Mouse (Mus musculus) heart, embryonic 10.5 days (tissue): Measurements from ENCODE around the gene Osbpl2. TPM values are rescaled to one million over a fixed set of nuclear protein-coding genes. Genes with fewer than 3 reads are reported as not detected.

Experiments used
- DNase-seq: peaks from one replicate; pipeline ENCODE4 v3.0.0-alpha.2; 2017; ENCODE audit warnings: low spot score
- H3K27ac ChIP-seq: fragments of 300-500 bp; sonication (generic); 2 replicates; pipeline ENCODE4 v1.5.1; 2016; ENCODE audit warnings: mild to moderate bottlenecking
- H3K27me3 ChIP-seq: fragments of 300-500 bp; sonication (generic); 2 replicates; pipeline ENCODE4 v1.6.1; 2016; ENCODE audit warnings: mild to moderate bottlenecking; ENCODE audit not compliant: poor library complexity, insufficient read depth, severe bottlenecking
- H3K36me3 ChIP-seq: fragments of 300-500 bp; sonication (generic); 2 replicates; pipeline ENCODE4 v1.6.1; 2016; ENCODE audit warnings: mild to moderate bottlenecking, moderate library complexity
- H3K4me1 ChIP-seq: fragments of 300-500 bp; sonication (generic); 2 replicates; pipeline ENCODE4 v1.6.1; 2016; ENCODE audit warnings: mild to moderate bottlenecking
- H3K4me3 ChIP-seq: fragments of 300-500 bp; sonication (generic); 2 replicates; pipeline ENCODE4 v1.5.1; 2016; ENCODE audit warnings: mild to moderate bottlenecking, moderate library complexity
- H3K9me3 ChIP-seq: fragments of 300-500 bp; sonication (generic); 2 replicates; pipeline ENCODE4 v1.6.1; 2016; ENCODE audit warnings: mild to moderate bottlenecking, moderate library complexity
- WGBS: fragments of 180-500 bp; shearing (Covaris S2); methylation state at CpG from one replicate; pipeline ENCODE4 v1.1.7; 2016; 5-methylcytosine and 5-hydroxymethylcytosine counted together
- polyA plus RNA-seq: library from polyadenylated mRNA; unstranded; fragments of >200 nt; fragmentation: Nextera tagmentation; extraction: Ambion mirVana; gene quantifications from 2 replicates; pipeline ENCODE4 v1.2.1, GENCODE M21; 2016

Osbpl2 gene
- polyA plus RNA-seq, 1 experiment from 2014 or later, result 29.7 TPM

- H3K27me3 ChIP-seq, result no peaks in the 10 kb centered on the region
- H3K4me1 ChIP-seq, result peaks cover 27% of the 10 kb centered on the region
- H3K27ac ChIP-seq, result peak overlapping the region; percentile 30
- H3K4me3 ChIP-seq, result no peak overlapping the region
- WGBS, result 75% methylated on average over 3 of the region's 3 CpGs
- no peaks in the 10 kb centered on the region for H3K9me3 ChIP-seq
- no peak for DNase-seq
- H3K36me3 ChIP-seq, result peaks cover 12% of the 10 kb centered on the region; the same call in 1 of the 2 replicates
Observed at GRCm38 (mm10) chr2:180133911-180134310, 14.8 kb downstream of the Osbpl2 start.

DNA sequence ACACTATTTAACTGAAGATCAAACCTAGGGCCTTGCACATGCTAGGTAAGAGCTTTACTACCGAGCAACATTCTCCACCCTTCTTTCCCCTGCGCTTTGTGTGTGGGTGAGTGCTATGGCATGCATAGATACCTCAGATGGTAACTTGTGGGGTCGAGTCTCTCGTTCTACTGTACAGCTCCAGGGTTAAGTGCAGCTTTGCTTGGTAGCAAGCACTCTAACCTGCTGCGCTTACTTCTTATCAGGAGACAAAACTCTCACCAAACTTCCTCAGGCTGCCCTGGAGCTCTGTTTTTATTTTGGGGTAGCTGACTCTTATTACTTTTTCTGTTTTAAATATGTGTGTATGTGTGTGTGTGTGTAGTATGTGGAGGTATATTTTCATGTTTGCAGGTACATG, 16.3 kb downstream of the Osbpl2 start:
- Histone ChIP-seq H3K36me3 (peaks cover 18% of the 10 kb centered on the region; the same call in 1 of the 2 replicates), H3K4me3 (no peak overlapping the region), H3K27me3 (no peaks in the 10 kb centered on the region), H3K27ac (no peak overlapping the region), H3K9me3 (no peaks in the 10 kb centered on the region), H3K4me1 (peaks cover 27% of the 10 kb centered on the region)
- 57% methylated on average over 5 of the region's 5 CpGs for WGBS
- no peak for DNase-seq

- no peak overlapping the region for H3K27ac ChIP-seq
- H3K36me3 ChIP-seq, result peaks cover 71% of the 10 kb centered on the region
- no peaks in the 10 kb centered on the region for H3K27me3 ChIP-seq
- H3K9me3 ChIP-seq, result no peaks in the 10 kb centered on the region
- no peak for DNase-seq
- no peak overlapping the region for H3K4me3 ChIP-seq
- 82% methylated on average over 2 of the region's 2 CpGs for WGBS
- peaks cover 12% of the 10 kb centered on the region; the same call in 1 of the 2 replicates for H3K4me1 ChIP-seq
Observed at GRCm38 (mm10) chr2:180146091-180146490, 27.0 kb downstream of the Osbpl2 start.

- Histone ChIP-seq H3K36me3 (peaks cover 74% of the 10 kb centered on the region), H3K4me3 (no peak overlapping the region), H3K27me3 (no peaks in the 10 kb centered on the region), H3K9me3 (no peaks in the 10 kb centered on the region), H3K4me1 (peaks cover 12% of the 10 kb centered on the region; the same call in 1 of the 2 replicates), H3K27ac (no peak overlapping the region)
- 63% methylated on average over 6 of the region's 6 CpGs for WGBS
- no peak for DNase-seq
Observed at GRCm38 (mm10) chr2:180147379-180147778, 28.3 kb downstream of the Osbpl2 start.

GRCm38 (mm10) chr2:180148551-180148950, 29.4 kb downstream of the Osbpl2 start:
- Histone ChIP-seq H3K9me3 (no peaks in the 10 kb centered on the region), H3K4me3 (no peak overlapping the region), H3K27ac (no peak overlapping the region), H3K4me1 (peaks cover 12% of the 10 kb centered on the region; the same call in 1 of the 2 replicates), H3K36me3 (peaks cover 76% of the 10 kb centered on the region), H3K27me3 (no peaks in the 10 kb centered on the region)
- DNase-seq, result no peak
- 74% methylated on average over 9 of the region's 9 CpGs for WGBS

GRCm38 (mm10) chr2:180154796-180155195, 35.7 kb downstream of the Osbpl2 start:
- no peaks in the 10 kb centered on the region for H3K27me3 ChIP-seq
- WGBS, result 70% methylated on average over 3 of the region's 3 CpGs
- no peak overlapping the region for H3K27ac ChIP-seq
- peaks cover 78% of the 10 kb centered on the region for H3K36me3 ChIP-seq
- no peak overlapping the region for H3K4me3 ChIP-seq
- no peaks in the 10 kb centered on the region for H3K4me1 ChIP-seq
- H3K9me3 ChIP-seq, result no peaks in the 10 kb centered on the region
- no peak for DNase-seq

DNA sequence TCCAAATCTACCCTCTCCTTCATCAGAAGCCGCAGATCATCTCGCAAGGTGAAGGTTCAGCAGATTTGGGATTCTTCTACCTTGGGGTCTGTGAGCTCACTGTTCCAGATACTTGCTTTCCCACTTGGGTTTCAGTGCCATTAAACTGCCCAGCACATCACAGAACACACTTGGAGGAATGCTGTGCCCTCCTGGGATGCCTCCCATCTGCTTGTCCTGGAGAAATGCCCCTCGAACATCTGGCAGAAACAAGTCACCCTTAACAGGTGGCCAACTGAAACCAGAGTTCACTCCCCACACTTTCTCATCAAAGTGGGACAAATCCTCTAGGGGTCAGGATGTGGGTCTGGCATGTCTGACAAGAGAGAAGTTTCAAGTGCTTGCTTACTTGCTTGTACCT, 39.5 kb downstream of the Osbpl2 start:
- H3K27ac ChIP-seq, result no peak overlapping the region
- H3K4me3 ChIP-seq, result no peak overlapping the region
- peaks cover 79% of the 10 kb centered on the region for H3K36me3 ChIP-seq
- no peaks in the 10 kb centered on the region for H3K27me3 ChIP-seq
- DNase-seq, result no peak
- 86% methylated on average over 3 of the region's 3 CpGs for WGBS
- no peaks in the 10 kb centered on the region for H3K9me3 ChIP-seq
- no peaks in the 10 kb centered on the region for H3K4me1 ChIP-seq

- Histone ChIP-seq H3K9me3 (no peaks in the 10 kb centered on the region), H3K4me1 (peaks cover 3% of the 10 kb centered on the region), H3K27me3 (no peaks in the 10 kb centered on the region), H3K27ac (no peak overlapping the region), H3K36me3 (peaks cover 27% of the 10 kb centered on the region), H3K4me3 (no peak overlapping the region)
- no peak for DNase-seq
- WGBS, result 83% methylated on average over 2 of the region's 2 CpGs
Observed at GRCm38 (mm10) chr2:180165855-180166254, 46.7 kb downstream of the Osbpl2 start.

DNA sequence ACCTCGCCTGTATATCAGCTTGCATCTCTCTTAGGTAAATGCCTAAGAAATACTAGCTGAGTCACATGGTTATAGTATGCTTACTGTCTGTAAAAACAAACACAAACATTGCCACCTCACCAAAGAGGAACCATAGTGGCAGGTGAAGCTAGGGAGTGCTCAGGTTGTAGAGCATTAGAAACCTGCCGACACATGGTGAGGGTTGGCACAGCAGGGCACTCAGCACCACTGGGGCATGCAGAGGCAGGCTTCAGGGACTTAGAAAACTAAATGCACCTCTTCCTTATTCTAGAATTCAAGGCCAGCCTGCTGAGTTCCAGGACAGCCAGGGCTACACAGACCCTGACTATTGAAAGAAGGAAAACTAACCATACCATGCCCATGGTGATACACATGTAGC, 47.8 kb downstream of the Osbpl2 start:
- Histone ChIP-seq H3K27me3 (no peaks in the 10 kb centered on the region), H3K27ac (no peak overlapping the region), H3K36me3 (peaks cover 18% of the 10 kb centered on the region), H3K4me1 (peaks cover 3% of the 10 kb centered on the region), H3K4me3 (no peak overlapping the region), H3K9me3 (no peaks in the 10 kb centered on the region)
- 77% methylated on average over 2 of the region's 2 CpGs for WGBS
- no peak for DNase-seq

DNA sequence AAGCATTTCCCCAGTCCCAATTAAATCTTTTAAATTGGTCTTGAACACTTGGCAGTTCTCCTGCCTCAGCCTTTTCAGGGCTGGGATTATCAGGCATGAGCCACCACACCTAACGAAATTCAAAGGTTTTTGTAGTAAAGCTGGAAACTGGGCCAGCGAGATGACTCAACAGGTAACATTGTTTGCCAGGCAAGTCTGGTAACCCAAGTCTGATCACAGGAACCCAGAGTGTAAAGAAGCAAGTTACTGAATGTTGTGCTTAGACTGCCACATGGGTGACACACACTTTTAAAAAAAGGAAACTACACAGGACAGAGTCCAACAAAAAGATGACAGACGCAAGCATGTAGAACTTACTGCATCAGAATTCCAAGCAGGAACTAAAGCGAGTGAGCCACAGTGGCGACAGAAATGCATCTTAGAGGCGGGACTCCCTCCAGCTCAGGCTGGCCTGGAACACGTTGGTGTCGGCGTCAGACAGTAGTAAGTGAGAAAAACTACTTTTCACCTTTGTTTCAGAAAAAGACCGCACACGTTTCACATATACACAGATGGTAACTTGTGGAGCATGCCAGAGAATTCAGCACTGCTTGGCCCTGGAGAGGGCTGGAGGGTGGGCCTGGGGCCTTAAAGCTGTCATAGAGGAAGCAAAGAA, 51.2 kb downstream of the Osbpl2 start:
- WGBS, result 82% methylated on average over 11 of the region's 11 CpGs
- Histone ChIP-seq H3K27me3 (no peaks in the 10 kb centered on the region), H3K27ac (peak overlapping the region; percentile 97; the same call in 1 of the 2 replicates), H3K9me3 (no peaks in the 10 kb centered on the region), H3K4me1 (peaks cover 19% of the 10 kb centered on the region), H3K4me3 (no peak overlapping the region), H3K36me3 (peaks cover 25% of the 10 kb centered on the region)
- DNase-seq, result no peak

DNA sequence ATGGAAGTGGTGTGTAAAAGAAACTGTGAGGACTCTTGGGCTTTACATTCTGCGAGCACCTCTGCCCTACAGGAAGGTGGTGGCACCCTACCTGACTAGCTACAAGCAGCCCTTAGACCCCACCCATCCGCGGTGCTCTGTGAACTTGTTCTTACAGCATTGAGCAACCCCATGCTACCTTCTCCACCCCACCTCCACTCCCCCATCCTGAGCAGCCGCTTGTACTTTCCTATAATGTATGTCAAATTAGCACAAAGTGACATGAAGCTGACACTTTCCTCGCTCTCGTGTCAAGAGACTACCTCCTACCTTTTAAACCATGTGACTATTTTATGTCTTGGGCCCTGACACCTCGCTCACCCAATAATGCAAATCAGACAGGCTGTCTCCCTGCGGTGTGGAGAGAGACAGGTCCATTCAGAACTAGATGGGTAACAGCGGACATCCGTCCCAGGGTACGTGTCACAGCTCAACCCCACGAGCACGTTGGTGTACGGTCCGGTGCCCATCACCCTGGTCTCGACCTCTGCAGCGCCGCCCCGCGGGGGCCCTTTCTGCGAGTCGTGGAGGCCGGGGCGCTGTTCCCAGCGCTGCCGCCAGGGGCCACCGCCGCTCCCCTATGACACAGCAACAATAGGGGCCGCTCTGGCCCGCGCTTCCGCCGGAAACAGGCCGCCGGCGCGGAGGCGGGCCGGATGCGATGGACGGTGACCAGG, 51.9 kb downstream of the Osbpl2 start, which contains the start of gene Adrm1:
Gene Adrm1 (plus strand): TSS at position 680 of the 716 bp plus-strand sequence.
- Histone ChIP-seq H3K4me1 (peaks cover 19% of the 10 kb centered on the region), H3K27ac (peak within 1 kb of the TSS; percentile 97), H3K36me3 (peaks cover 31% of the 10 kb centered on the region), H3K27me3 (no peaks in the 10 kb centered on the region), H3K4me3 (peak within 1 kb of the TSS; percentile 95), H3K9me3 (no peaks in the 10 kb centered on the region)
- peak; percentile 97 for DNase-seq
- 4% methylated on average over 41 of the region's 41 CpGs for WGBS

DNA sequence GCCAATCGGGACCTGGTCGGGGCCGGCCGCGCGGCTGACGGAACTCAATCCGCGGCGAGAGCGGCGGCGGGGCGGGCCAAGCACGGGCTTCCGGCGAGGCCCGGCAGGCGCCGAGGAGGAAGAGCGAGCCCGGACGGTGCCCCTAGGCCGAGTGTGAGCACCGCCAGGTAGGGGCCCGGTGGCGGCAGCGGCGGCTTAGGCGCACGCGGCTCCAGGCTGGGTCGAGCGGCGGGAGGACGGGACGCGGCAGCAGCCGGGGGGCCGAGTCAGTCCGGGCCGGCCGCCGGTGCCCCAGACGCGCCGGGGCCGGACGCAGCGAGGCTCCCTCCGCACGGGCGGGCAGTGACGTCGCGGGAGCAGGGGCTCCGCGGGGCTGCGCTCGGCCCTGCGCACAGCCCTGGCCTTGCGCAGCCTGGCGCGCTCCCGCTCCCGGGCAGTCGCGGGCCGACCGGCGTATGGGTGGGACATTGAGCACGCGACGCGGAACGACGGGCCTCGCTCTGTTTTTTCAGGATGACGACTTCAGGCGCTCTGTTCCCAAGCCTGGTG, 52.5 kb downstream of the Osbpl2 start:
- DNase-seq, result no peak
- peaks cover 37% of the 10 kb centered on the region for H3K36me3 ChIP-seq
- under 1% methylated on average over 80 of the region's 80 CpGs for WGBS
- peak overlapping the region; percentile 97 for H3K27ac ChIP-seq
- peaks cover 19% of the 10 kb centered on the region for H3K4me1 ChIP-seq
- H3K9me3 ChIP-seq, result no peaks in the 10 kb centered on the region
- H3K27me3 ChIP-seq, result no peaks in the 10 kb centered on the region
- H3K4me3 ChIP-seq, result peak overlapping the region; percentile 95

GRCm38 (mm10) chr2:180172152-180172551, 53.0 kb downstream of the Osbpl2 start:
- peaks cover 19% of the 10 kb centered on the region for H3K4me1 ChIP-seq
- peak overlapping the region; percentile 97 for H3K27ac ChIP-seq
- WGBS, result 4% methylated on average over 9 of the region's 9 CpGs
- H3K9me3 ChIP-seq, result no peaks in the 10 kb centered on the region
- peak overlapping the region; percentile 95 for H3K4me3 ChIP-seq
- H3K36me3 ChIP-seq, result peaks cover 43% of the 10 kb centered on the region
- no peak for DNase-seq
- no peaks in the 10 kb centered on the region for H3K27me3 ChIP-seq
